Mouse (Mus musculus): ENCODE measurements around the gene Cbx8.

- TF ChIP-seq GATA1 (IDR thresholded peaks at IDR 0.05; ENCODE audit: low read length) (no peak), TAL1 (IDR thresholded peaks at IDR 0.05; ENCODE audit: low read length) (no peak)
These were observed 17.2 kb downstream of the Cbx8 start for GRCm38 (mm10) chr11:119023616-119023980.
